Comparison of ENCODE assay signal across 12 mouse cellular contexts in genomic region chr9:106377247-106377646, GRCm38 (mm10). TPM values are rescaled to one million over a fixed set of nuclear protein-coding genes. Genes with fewer than 3 reads are reported as not detected.
A peak's percentile ranks its signal among the peaks of the same experiment; 100 is the strongest.
DNase-seq lines count a peak whose midpoint lies in the region; ATAC-seq lines count a peak whose summit lies in the region.
"Had no signal": no experiment of that assay in that cellular context is flagged by ENCODE, and none has a peak within 500 bp of the region (broad histone marks: within the 10 kb centered on the region; RNA-seq: fewer than 3 reads in every experiment).

No protein-coding gene starts in this region.

- no peak overlapping the region for H3K4me2 ChIP-seq in heart, embryonic 11.5 days
- H3K4me2 ChIP-seq in heart, embryonic 12.5 days: no peak overlapping the region
- no peak overlapping the region for H3K4me2 ChIP-seq in limb, embryonic 13.5 days (replicated peaks)
- H3K4me2 ChIP-seq in embryonic facial prominence, embryonic 13.5 days: no peak overlapping the region
- H3K4me2 ChIP-seq in midbrain, embryonic 13.5 days (replicated peaks): no peak overlapping the region
- H3K4me2 ChIP-seq: lung, embryonic 14.5 days had no signal

- DNase-seq in adrenal gland, postnatal 14 days: peak; percentile 60
- no peak for DNase-seq in adrenal gland, adult 18-20 months (ENCODE audit: low spot score in 2 of 2)
- DNase-seq in limb, embryonic 10.5 days (ENCODE audit: low spot score): no peak
- DNase-seq: kidney, postnatal 10 days; lung, embryonic 14.5 days had no signal

- ATAC-seq in heart, embryonic 11.5 days (replicated peaks; ENCODE audit: insufficient number of reproducible peaks, low FRiP score, low TSS enrichment): no peak
- no peak for ATAC-seq in heart, embryonic 12.5 days (ENCODE audit: insufficient number of reproducible peaks, low FRiP score)
- ATAC-seq in limb, embryonic 13.5 days (ENCODE audit: low FRiP score, low read depth): no peak
- no peak for ATAC-seq in embryonic facial prominence, embryonic 13.5 days (ENCODE audit: insufficient number of reproducible peaks, insufficient read depth, low FRiP score, low TSS enrichment, low read depth)
- ATAC-seq in midbrain, embryonic 13.5 days: no peak
- ATAC-seq: inflammation-experienced regulatory T-cells, adult 6 months had no signal

- peaks cover 4% of the 10 kb centered on the region for H3K4me1 ChIP-seq in heart, embryonic 11.5 days (ENCODE audit: control insufficient read depth, insufficient read depth, low read length)
- peaks cover 19% of the 10 kb centered on the region for H3K4me1 ChIP-seq in heart, embryonic 12.5 days (replicated peaks)
- peaks cover 54% of the 10 kb centered on the region for H3K4me1 ChIP-seq in limb, embryonic 13.5 days
- H3K4me1 ChIP-seq in limb, embryonic 10.5 days: peaks cover 48% of the 10 kb centered on the region
- H3K4me1 ChIP-seq in embryonic facial prominence, embryonic 13.5 days: peaks cover 46% of the 10 kb centered on the region
- peaks cover 13% of the 10 kb centered on the region for H3K4me1 ChIP-seq in midbrain, embryonic 13.5 days (replicated peaks)

- H3K9ac ChIP-seq in heart, embryonic 11.5 days (ENCODE audit: low read depth, low read length): 0 out of 2 replicates have a peak overlapping the region, but pooled peaks have one; percentile 22
- H3K9ac ChIP-seq in heart, embryonic 12.5 days: no peak overlapping the region
- no peak overlapping the region for H3K9ac ChIP-seq in limb, embryonic 13.5 days
- H3K9ac ChIP-seq in embryonic facial prominence, embryonic 13.5 days: no peak overlapping the region
- H3K9ac ChIP-seq in midbrain, embryonic 13.5 days (replicated peaks): no peak overlapping the region
- H3K9ac ChIP-seq: lung, embryonic 14.5 days had no signal

- no peak overlapping the region for H3K4me3 ChIP-seq in heart, embryonic 11.5 days (ENCODE audit: low read depth, low read length)
- H3K4me3 ChIP-seq in heart, embryonic 12.5 days: no peak overlapping the region
- no peak overlapping the region for H3K4me3 ChIP-seq in limb, embryonic 13.5 days
- H3K4me3 ChIP-seq in limb, embryonic 10.5 days: no peak overlapping the region
- H3K4me3 ChIP-seq in embryonic facial prominence, embryonic 13.5 days: no peak overlapping the region
- no peak overlapping the region for H3K4me3 ChIP-seq in midbrain, embryonic 13.5 days (replicated peaks)
- H3K4me3 ChIP-seq: midbrain, embryonic 10.5 days had no signal

- H3K36me3 ChIP-seq in heart, embryonic 11.5 days (ENCODE audit: control insufficient read depth, insufficient read depth, low read length): peaks cover 22% of the 10 kb centered on the region
- peaks cover 45% of the 10 kb centered on the region for H3K36me3 ChIP-seq in heart, embryonic 12.5 days
- peaks cover 68% of the 10 kb centered on the region for H3K36me3 ChIP-seq in limb, embryonic 13.5 days
- H3K36me3 ChIP-seq in limb, embryonic 10.5 days: peaks cover 69% of the 10 kb centered on the region
- peaks cover 64% of the 10 kb centered on the region for H3K36me3 ChIP-seq in embryonic facial prominence, embryonic 13.5 days
- peaks cover 45% of the 10 kb centered on the region for H3K36me3 ChIP-seq in midbrain, embryonic 13.5 days

- no peak overlapping the region for H3K27ac ChIP-seq in heart, embryonic 11.5 days (ENCODE audit: low read depth, low read length)
- no peak overlapping the region for H3K27ac ChIP-seq in heart, embryonic 12.5 days (ENCODE audit: poor library complexity, severe bottlenecking)
- peak overlapping the region; percentile 39; the same call in 1 of the 2 replicates for H3K27ac ChIP-seq in limb, embryonic 13.5 days
- no peak overlapping the region for H3K27ac ChIP-seq in limb, embryonic 10.5 days
- H3K27ac ChIP-seq in embryonic facial prominence, embryonic 13.5 days: peak overlapping the region; percentile 55
- H3K27ac ChIP-seq in midbrain, embryonic 13.5 days: no peak overlapping the region
- H3K27ac ChIP-seq: midbrain, embryonic 10.5 days had no signal

- H3K27me3 ChIP-seq in heart, embryonic 11.5 days (ENCODE audit: control insufficient read depth, insufficient read depth, low read length): no peaks in the 10 kb centered on the region
- H3K27me3 ChIP-seq in heart, embryonic 12.5 days (replicated peaks): no peaks in the 10 kb centered on the region
- no peaks in the 10 kb centered on the region for H3K27me3 ChIP-seq in limb, embryonic 13.5 days
- H3K27me3 ChIP-seq in limb, embryonic 10.5 days (ENCODE audit: low read depth, poor library complexity, severe bottlenecking): no peaks in the 10 kb centered on the region
- H3K27me3 ChIP-seq in embryonic facial prominence, embryonic 13.5 days: no peaks in the 10 kb centered on the region
- H3K27me3 ChIP-seq in midbrain, embryonic 13.5 days: no peaks in the 10 kb centered on the region

- 97% methylated on average over 8 of the region's 8 CpGs for WGBS in heart, embryonic 11.5 days (ENCODE audit: insufficient replicate concordance)
- 81% methylated on average over 8 of the region's 8 CpGs for WGBS in heart, embryonic 12.5 days
- WGBS in limb, embryonic 13.5 days: 91% methylated on average over 8 of the region's 8 CpGs
- 90% methylated on average over 8 of the region's 8 CpGs for WGBS in limb, embryonic 10.5 days
- 77% methylated on average over 8 of the region's 8 CpGs for WGBS in embryonic facial prominence, embryonic 13.5 days
- 88% methylated on average over 8 of the region's 8 CpGs for WGBS in midbrain, embryonic 13.5 days

- no peaks in the 10 kb centered on the region for H3K9me3 ChIP-seq in heart, embryonic 11.5 days (replicated peaks; ENCODE audit: control insufficient read depth, low read length)
- no peaks in the 10 kb centered on the region for H3K9me3 ChIP-seq in heart, embryonic 12.5 days (replicated peaks)
- H3K9me3 ChIP-seq in limb, embryonic 13.5 days: no peaks in the 10 kb centered on the region
- H3K9me3 ChIP-seq in limb, embryonic 10.5 days (replicated peaks): no peaks in the 10 kb centered on the region
- no peaks in the 10 kb centered on the region for H3K9me3 ChIP-seq in embryonic facial prominence, embryonic 13.5 days
- H3K9me3 ChIP-seq in midbrain, embryonic 13.5 days: no peaks in the 10 kb centered on the region
- H3K9me3 ChIP-seq: midbrain, embryonic 10.5 days had no signal

RNA-seq across cellular contexts. Expression of gene Dusp7, which starts 8.8 kb away (rescaled TPM):
- 21.1 and 26.0 TPM in 2 replicates for total RNA-seq in adrenal gland, postnatal 14 days (2021)
- total RNA-seq in adrenal gland, adult 18-20 months (2021): 10 to 100 TPM; 11.8 to 22.2 TPM
- polyA plus RNA-seq in heart, embryonic 11.5 days (2014; fragmentation: Nextera tagmentation; extraction: Ambion mirVana): 19.8 and 22.0 TPM in 2 replicates
- polyA plus RNA-seq in heart, embryonic 12.5 days (2016; fragmentation: Nextera tagmentation; extraction: Ambion mirVana): 16.9 and 20.1 TPM in 2 replicates
- 40.5 and 41.1 TPM in 2 replicates for polyA plus RNA-seq in limb, embryonic 13.5 days (2015; fragmentation: Nextera tagmentation; extraction: Ambion mirVana)
- 43.1 and 44.9 TPM in 2 replicates for polyA plus RNA-seq in limb, embryonic 10.5 days (2016; fragmentation: Nextera tagmentation; extraction: Ambion mirVana)
- 40.3 and 40.6 TPM in 2 replicates for polyA plus RNA-seq in embryonic facial prominence, embryonic 13.5 days (2015; fragmentation: Nextera tagmentation; extraction: Ambion mirVana)
- polyA plus RNA-seq in midbrain, embryonic 13.5 days (2015; fragmentation: Nextera tagmentation; extraction: Ambion mirVana): 9.0 and 9.4 TPM in 2 replicates

RNA-seq across cellular contexts. Expression of gene Rpl29, which starts 52.0 kb away (rescaled TPM):
- 490 and 599 TPM in 2 replicates for total RNA-seq in adrenal gland, postnatal 14 days (2021)
- total RNA-seq in adrenal gland, adult 18-20 months (2021): 100 to 1,000 TPM; 339 to 377 TPM
- 695 and 851 TPM in 2 replicates for polyA plus RNA-seq in heart, embryonic 11.5 days (2014; fragmentation: Nextera tagmentation; extraction: Ambion mirVana)
- 608 and 648 TPM in 2 replicates for polyA plus RNA-seq in heart, embryonic 12.5 days (2016; fragmentation: Nextera tagmentation; extraction: Ambion mirVana)
- 876 and 951 TPM in 2 replicates for polyA plus RNA-seq in limb, embryonic 13.5 days (2015; fragmentation: Nextera tagmentation; extraction: Ambion mirVana)
- polyA plus RNA-seq in limb, embryonic 10.5 days (2016; fragmentation: Nextera tagmentation; extraction: Ambion mirVana): 1,033 and 1,267 TPM in 2 replicates
- 841 and 1,083 TPM in 2 replicates for polyA plus RNA-seq in embryonic facial prominence, embryonic 13.5 days (2015; fragmentation: Nextera tagmentation; extraction: Ambion mirVana)
- 676 and 681 TPM in 2 replicates for polyA plus RNA-seq in midbrain, embryonic 13.5 days (2015; fragmentation: Nextera tagmentation; extraction: Ambion mirVana)

Comparison
In these comparisons a context has a peak if more than half of its experiments do, and no peak if none do; other contexts are left out.
1. H3K27ac ChIP-seq: peak in limb, embryonic 13.5 days (single experiment) and embryonic facial prominence, embryonic 13.5 days (single experiment); none in heart, embryonic 11.5 days (single experiment), heart, embryonic 12.5 days (single experiment), limb, embryonic 10.5 days (single experiment) and midbrain, embryonic 13.5 days (single experiment).